Mouse (Mus musculus): ENCODE measurements around the gene Rapgef1.

GRCm38 (mm10) chr2:29676513-29676912 lies 57.0 kb downstream of the Rapgef1 start:
- TF ChIP-seq POLR2A (IDR thresholded peaks at IDR 0.05; ENCODE audit: borderline replicate concordance, extremely low read depth, low read depth, low read length) (no peak), CTCF (IDR thresholded peaks at IDR 0.05; ENCODE audit: insufficient read depth, low read length) (no peak)
